Mouse (Mus musculus) lung, embryonic 16.5 days (tissue): ENCODE results near the gene Cmtm6. TPM values are rescaled to one million over a fixed set of nuclear protein-coding genes. Genes with fewer than 3 reads are reported as not detected.

Experiments
- ATAC-seq: fragments of 200-750 bp; cut with Nextera tagmentation; 2 replicates; pipeline ENCODE4 v1.8.0; 2017; ENCODE audit warnings: low read depth, mild to moderate bottlenecking, moderate library complexity
- H3K27ac ChIP-seq: fragments of 300-500 bp; sonication (generic); 2 replicates; pipeline ENCODE4 v1.5.1; 2014; ENCODE audit warnings: mild to moderate bottlenecking, control low read depth, low read length
- H3K27me3 ChIP-seq: fragments of 300-500 bp; sonication (generic); 2 replicates; pipeline ENCODE4 v1.6.1; 2014; ENCODE audit warnings: low read depth, low read length, mixed read lengths; ENCODE audit not compliant: control insufficient read depth, insufficient read depth
- H3K36me3 ChIP-seq: fragments of 300-500 bp; sonication (generic); 2 replicates; pipeline ENCODE4 v1.6.1; 2014; ENCODE audit warnings: low read length; ENCODE audit not compliant: control insufficient read depth, insufficient read depth
- H3K4me1 ChIP-seq: fragments of 300-500 bp; sonication (generic); replicated peaks from 2 replicates; pipeline ENCODE4 v1.6.1; 2014; ENCODE audit warnings: low read length, mixed read lengths; ENCODE audit not compliant: control insufficient read depth, insufficient read depth
- H3K4me2 ChIP-seq: fragments of 300-500 bp; sonication (generic); 2 replicates; pipeline ENCODE4 v1.6.1; 2014; ENCODE audit warnings: low read depth, low read length, control low read depth
- H3K4me3 ChIP-seq: fragments of 300-500 bp; sonication (generic); 2 replicates; pipeline ENCODE4 v1.5.1; 2014; ENCODE audit warnings: mild to moderate bottlenecking, low read length, control low read depth
- H3K9ac ChIP-seq: fragments of 300-500 bp; sonication (generic); 2 replicates; pipeline ENCODE4 v1.6.1; 2014; ENCODE audit warnings: low read length, control low read depth
- H3K9me3 ChIP-seq: fragments of 300-500 bp; sonication (generic); 2 replicates; pipeline ENCODE4 v1.6.1; 2016; ENCODE audit warnings: low read length; ENCODE audit not compliant: control insufficient read depth
- WGBS: fragments of 180-500 bp; shearing (Covaris S2); extraction: QIAGEN DNeasy Blood & Tissue Kit; methylation state at CpG from one replicate; pipeline ENCODE4 v1.1.7; 2014; 5-methylcytosine and 5-hydroxymethylcytosine counted together
- polyA plus RNA-seq: library from polyadenylated mRNA; unstranded; fragments of >200 nt; fragmentation: Nextera tagmentation; extraction: Ambion mirVana; gene quantifications from 2 replicates; pipeline ENCODE4 v1.2.1, GENCODE M21; 2015

Cmtm6 gene
- polyA plus RNA-seq, 1 experiment from 2014 or later, result 67.0 TPM

DNA sequence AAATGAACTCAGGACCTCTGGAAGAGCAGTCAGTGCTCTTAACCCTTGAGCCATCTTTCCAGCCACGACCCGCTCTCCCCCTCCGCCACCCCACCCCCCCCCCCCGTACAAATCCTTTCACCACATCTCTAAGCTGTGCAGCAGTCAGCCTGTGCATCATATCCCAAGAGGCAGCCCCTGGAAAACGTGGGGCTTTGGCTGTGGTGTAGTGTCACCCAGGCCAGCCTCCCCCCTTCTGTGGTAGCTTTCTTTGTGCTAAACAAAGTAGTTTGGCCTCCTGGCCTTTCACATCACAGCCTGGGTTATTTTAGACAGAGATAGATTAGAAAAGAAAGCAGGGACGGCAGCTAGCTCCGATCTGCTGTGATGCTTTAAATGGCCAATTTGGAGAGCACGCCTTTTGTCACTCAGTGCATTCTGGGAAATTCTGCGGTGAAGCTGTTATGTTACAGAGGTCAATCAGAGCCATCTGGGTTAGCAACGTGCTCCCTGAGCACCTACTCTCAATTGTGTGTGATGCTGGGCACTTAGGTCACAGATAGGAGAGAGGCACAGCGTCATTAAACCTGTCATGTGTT is 65.6 kb downstream of the Cmtm6 start:
- H3K9me3 ChIP-seq, result no peaks in the 10 kb centered on the region
- no peak overlapping the region for H3K27ac ChIP-seq
- peaks cover 3% of the 10 kb centered on the region; the same call in 1 of the 2 replicates for H3K4me1 ChIP-seq
- WGBS, result 37% methylated on average over 11 of the region's 11 CpGs
- no peak overlapping the region for H3K4me2 ChIP-seq
- no peaks in the 10 kb centered on the region; the same call in 1 of the 2 replicates for H3K36me3 ChIP-seq
- ATAC-seq, result no peak
- H3K4me3 ChIP-seq, result no peak overlapping the region
- H3K9ac ChIP-seq, result no peak overlapping the region
- no peaks in the 10 kb centered on the region for H3K27me3 ChIP-seq

DNA sequence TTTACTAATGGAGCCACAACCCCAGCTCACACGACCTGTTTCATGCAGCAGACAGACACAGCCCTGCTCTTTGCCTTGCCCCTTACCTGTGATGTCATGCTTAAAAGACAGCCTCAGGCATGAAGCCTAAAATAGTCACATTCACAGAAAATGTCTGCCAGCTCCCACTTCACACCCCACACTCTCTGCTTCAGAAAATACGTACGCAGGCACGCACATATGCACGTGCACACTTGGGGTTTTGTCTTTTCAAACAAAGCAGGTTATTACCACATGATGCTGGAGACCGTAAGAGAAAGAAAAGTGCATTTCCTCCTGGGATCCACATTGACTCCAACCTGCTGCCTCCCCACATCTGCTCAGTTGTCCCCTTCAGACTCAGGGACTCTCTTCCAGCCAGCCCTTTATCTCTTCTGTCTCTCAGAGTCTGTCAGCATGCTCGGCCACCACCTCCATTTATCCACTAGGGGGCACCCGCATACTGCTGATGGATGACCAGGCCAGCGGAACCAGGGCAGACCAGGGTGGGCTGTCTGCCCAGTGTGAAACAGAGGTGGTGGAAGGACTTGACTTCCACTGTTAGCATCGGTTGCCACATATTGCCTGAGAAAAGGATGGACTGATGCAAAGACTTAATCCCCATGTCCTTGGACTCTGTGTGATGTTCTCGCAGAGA is 66.6 kb downstream of the Cmtm6 start:
- no peak overlapping the region for H3K9ac ChIP-seq
- 49% methylated on average over 11 of the region's 11 CpGs for WGBS
- H3K4me2 ChIP-seq, result no peak overlapping the region
- H3K27ac ChIP-seq, result no peak overlapping the region
- peak; percentile 77 for ATAC-seq
- no peaks in the 10 kb centered on the region for H3K27me3 ChIP-seq
- H3K36me3 ChIP-seq, result no peaks in the 10 kb centered on the region; the same call in 1 of the 2 replicates
- H3K4me1 ChIP-seq, result peaks cover 3% of the 10 kb centered on the region; the same call in 1 of the 2 replicates
- H3K9me3 ChIP-seq, result no peaks in the 10 kb centered on the region
- no peak overlapping the region for H3K4me3 ChIP-seq

DNA sequence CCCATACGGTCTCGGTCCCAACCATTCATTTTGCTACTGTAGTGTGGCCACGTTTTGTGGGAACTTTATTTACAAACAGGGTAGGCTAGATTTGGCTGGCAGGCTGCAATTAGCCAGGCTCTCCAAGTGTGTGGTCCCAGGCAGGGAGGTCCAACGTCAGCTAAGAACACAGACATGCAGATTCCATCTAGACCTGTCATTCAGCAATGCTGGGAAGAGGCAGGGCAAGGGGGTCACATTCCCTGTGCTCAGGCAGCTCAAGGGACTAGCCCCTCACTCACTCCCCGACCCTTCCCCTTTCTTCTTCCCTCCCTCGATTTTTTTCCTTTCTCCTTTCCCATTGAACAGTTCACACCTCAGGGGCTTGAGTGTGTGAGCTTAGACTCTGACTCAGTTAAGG is 67.9 kb downstream of the Cmtm6 start:
- no peaks in the 10 kb centered on the region; the same call in 1 of the 2 replicates for H3K36me3 ChIP-seq
- no peak overlapping the region for H3K4me2 ChIP-seq
- H3K9ac ChIP-seq, result no peak overlapping the region
- H3K27me3 ChIP-seq, result no peaks in the 10 kb centered on the region
- peaks cover 3% of the 10 kb centered on the region; the same call in 1 of the 2 replicates for H3K4me1 ChIP-seq
- no peaks in the 10 kb centered on the region for H3K9me3 ChIP-seq
- no peak overlapping the region for H3K27ac ChIP-seq
- ATAC-seq, result no peak; the same call in 1 of the 2 replicates
- WGBS, result 28% methylated on average over 6 of the region's 6 CpGs
- H3K4me3 ChIP-seq, result no peak overlapping the region

Other genes with a start within 250 kb of the Cmtm6 start
- gene Ccr4, start 226.2 kb upstream of the Cmtm6 start, polyA plus RNA-seq, result 0.11 and 0.25 TPM in 2 replicates
- 0.21 and 0.72 TPM in 2 replicates for gene C130032M10Rik, start 215.4 kb upstream of the Cmtm6 start, polyA plus RNA-seq
- 0.79 and 0.87 TPM in 2 replicates for gene Trim71, start 166.7 kb upstream of the Cmtm6 start, polyA plus RNA-seq
- gene Cnot10, start 90.9 kb upstream of the Cmtm6 start, polyA plus RNA-seq, result 64.4 and 64.7 TPM in 2 replicates
- 53.0 and 59.0 TPM in 2 replicates for gene Dync1li1, start 42.3 kb upstream of the Cmtm6 start, polyA plus RNA-seq
- gene Cmtm7, start 50.7 kb downstream of the Cmtm6 start, polyA plus RNA-seq, result 78.1 and 88.7 TPM in 2 replicates
- 118 and 126 TPM in 2 replicates for gene Cmtm8, start 113.0 kb downstream of the Cmtm6 start, polyA plus RNA-seq
- gene Gpd1l, start 202.9 kb downstream of the Cmtm6 start, polyA plus RNA-seq, result 17.7 and 18.1 TPM in 2 replicates
- 2.2 and 3.5 TPM in 2 replicates for gene Osbpl10, start 247.5 kb downstream of the Cmtm6 start, polyA plus RNA-seq